20 mouse cellular contexts compared by ENCODE assay signal in the genomic region with DNA sequence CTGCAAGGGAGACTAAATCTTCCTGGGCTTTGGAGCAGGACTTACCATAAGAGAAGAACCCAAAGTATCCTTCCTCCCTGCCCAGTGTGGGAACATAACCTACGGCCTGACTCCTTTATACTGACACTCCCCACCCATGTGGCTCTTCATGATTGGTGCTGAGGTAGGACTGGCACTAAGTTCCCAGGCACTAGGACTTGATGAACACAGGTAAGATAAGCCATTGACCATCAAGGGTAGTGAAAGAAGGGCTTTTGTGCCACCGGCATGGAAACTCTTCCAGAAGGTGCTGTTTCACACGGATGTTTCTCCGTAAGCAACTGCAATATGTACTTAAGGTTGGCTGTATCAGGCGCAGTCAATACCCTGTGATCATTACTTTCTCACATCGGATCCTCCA. TPM values are rescaled to one million over a fixed set of nuclear protein-coding genes. Genes with fewer than 3 reads are reported as not detected.
"Had no signal": no experiment of that assay in that cellular context is flagged by ENCODE, and none has a peak within 500 bp of the region (broad histone marks: within the 10 kb centered on the region; RNA-seq: fewer than 3 reads in every experiment).

A gene (minus strand): TSS at position 101 of the 400 bp plus-strand sequence.

- DNase-seq: retina, postnatal 1 day; right cerebral cortex, adult 18-20 months; right cerebral cortex, postnatal 14 days; right cerebral cortex, postnatal 25 days; right cerebral cortex, postnatal 4 days; spleen, adult 18-20 months; thymus, adult 18-20 months; thymus, postnatal 14 days; thymus, postnatal 36 days; thymus, postnatal 4 days had no signal

- H3K4me1 ChIP-seq: neural tube, embryonic 12.5 days; neural tube, embryonic 13.5 days; neural tube, embryonic 15.5 days; stomach, embryonic 15.5 days had no signal

- H3K36me3 ChIP-seq: neural tube, embryonic 12.5 days; neural tube, embryonic 13.5 days; neural tube, embryonic 15.5 days; stomach, embryonic 15.5 days had no signal

- H3K4me3 ChIP-seq: neural tube, embryonic 12.5 days; neural tube, embryonic 13.5 days; neural tube, embryonic 15.5 days; stomach, embryonic 15.5 days had no signal

- H3K27me3 ChIP-seq: neural tube, embryonic 12.5 days; neural tube, embryonic 13.5 days; neural tube, embryonic 15.5 days; stomach, embryonic 15.5 days had no signal

- H3K27ac ChIP-seq: neural tube, embryonic 12.5 days; neural tube, embryonic 13.5 days; neural tube, embryonic 15.5 days; stomach, embryonic 15.5 days; stomach, postnatal 0 days had no signal

RNA-seq across cellular contexts. Expression of the gene that starts here (rescaled TPM):
- total RNA-seq: neutrophil, adult 5-6 weeks had no signal
- polyA plus RNA-seq: neural tube, embryonic 11.5 days; neural tube, embryonic 12.5 days; neural tube, embryonic 13.5 days; neural tube, embryonic 14.5 days; neural tube, embryonic 15.5 days; stomach, embryonic 14.5 days; urinary bladder, adult 2 months had no signal
